Mouse (Mus musculus): Measurements from ENCODE around the gene Kdm3a.
A peak's percentile ranks its signal among the peaks of the same experiment; 100 is the strongest.

Kdm3a gene

DNA sequence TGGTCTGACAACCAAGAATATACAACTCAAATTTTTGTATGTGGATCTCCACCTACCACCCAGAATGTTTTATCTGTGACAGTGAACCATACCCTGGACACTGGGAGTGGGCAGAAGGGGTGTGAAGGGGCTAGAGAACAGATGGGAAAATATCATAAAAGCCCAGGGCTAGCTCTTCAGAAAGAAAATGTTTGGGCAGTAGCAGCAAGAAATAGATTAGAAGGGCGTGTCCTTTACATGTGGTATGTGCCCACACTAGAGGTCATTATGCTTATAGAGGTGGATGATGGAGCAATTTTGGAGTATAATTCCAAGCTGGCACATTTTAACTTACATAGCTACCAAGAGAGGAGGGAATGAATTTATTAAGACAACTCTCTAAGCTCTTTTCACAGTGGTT, 57.4 kb downstream of the Kdm3a start:
- DNase-seq (ENCODE audit: low spot score): no peak

DNA sequence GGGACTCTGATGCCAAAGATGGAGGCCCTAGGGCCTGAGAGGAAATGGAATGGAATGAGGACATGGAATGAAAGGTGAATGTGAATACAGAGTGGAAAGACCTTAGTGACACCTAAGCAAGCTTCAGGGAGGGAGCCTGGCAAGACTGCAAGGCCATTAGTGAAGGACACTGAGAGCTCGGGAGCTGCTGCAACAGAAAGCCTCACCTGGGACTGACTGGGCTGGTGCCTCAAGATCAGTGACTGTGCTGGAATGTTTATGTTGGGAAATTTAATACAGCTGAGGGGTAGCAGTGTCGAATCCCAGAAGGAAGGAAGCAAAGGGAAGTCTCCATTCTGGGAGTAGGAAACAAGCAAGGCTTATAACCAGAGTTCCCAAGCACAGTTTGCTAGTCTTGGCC, 63.8 kb downstream of the Kdm3a start:
- DNase-seq (ENCODE audit: low spot score): no peak

DNA sequence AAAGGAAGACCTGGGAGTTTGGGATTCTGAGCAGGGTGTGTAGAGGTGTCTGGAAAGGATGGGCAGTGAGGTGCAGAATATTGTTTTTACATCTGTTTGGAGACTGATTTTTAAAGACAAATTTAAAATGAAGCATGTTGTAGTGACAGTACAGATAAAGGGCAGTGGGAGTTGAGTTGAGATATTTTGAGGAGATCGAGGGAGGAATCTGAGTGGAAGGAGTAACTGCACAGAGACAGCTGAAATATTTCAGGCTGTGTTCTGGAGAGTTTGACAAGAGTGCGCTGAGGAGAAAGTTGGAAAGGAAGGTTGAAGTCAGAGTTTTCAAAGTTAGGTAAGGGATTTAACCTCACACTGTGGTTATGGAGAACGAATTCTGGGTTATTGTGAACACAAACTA, 64.2 kb downstream of the Kdm3a start:
- no peak for DNase-seq (ENCODE audit: low spot score)

DNA sequence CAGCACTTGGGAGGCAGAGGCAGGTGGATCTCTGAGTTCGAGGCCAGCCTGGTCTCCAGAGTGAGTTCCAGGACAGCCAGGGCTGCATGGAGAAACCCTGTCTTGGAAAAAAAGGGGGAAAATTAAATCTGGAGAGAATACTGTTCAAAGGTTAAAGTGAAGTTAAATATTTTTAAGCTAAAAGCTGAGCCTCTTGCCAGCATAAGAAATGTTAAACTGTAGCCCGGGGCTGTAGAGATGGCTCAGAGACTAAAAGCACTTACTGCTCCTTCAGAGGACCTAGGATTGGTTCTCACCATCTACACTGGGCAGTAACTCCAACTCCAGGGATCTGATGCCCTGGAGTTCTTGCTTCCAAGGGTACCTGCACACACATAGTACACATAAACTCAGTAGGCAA, 76.0 kb downstream of the Kdm3a start:
- no peak for DNase-seq (ENCODE audit: low spot score)

DNA sequence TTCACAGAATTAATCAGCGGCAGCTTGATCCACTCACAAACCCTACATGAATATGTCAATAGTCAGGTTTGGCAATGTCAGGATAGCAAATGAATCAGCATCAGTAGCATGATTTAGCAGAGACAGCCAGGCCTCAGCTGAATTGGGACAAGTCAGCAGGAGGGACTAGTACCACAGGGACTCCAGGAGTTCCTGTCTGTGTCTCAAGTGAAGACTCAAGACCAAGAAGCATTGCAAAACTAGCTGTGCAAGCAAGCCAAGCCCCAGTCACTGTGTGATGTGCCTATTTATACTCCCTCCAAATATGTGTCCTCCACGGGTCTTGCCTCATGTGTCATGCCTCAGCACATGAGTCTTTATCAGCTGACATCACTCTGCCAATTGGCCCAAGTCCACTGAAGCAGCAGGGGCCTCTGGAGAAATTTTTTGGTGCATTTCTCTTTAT, 77.3 kb downstream of the Kdm3a start:
- DNase-seq (ENCODE audit: low spot score): no peak

DNA sequence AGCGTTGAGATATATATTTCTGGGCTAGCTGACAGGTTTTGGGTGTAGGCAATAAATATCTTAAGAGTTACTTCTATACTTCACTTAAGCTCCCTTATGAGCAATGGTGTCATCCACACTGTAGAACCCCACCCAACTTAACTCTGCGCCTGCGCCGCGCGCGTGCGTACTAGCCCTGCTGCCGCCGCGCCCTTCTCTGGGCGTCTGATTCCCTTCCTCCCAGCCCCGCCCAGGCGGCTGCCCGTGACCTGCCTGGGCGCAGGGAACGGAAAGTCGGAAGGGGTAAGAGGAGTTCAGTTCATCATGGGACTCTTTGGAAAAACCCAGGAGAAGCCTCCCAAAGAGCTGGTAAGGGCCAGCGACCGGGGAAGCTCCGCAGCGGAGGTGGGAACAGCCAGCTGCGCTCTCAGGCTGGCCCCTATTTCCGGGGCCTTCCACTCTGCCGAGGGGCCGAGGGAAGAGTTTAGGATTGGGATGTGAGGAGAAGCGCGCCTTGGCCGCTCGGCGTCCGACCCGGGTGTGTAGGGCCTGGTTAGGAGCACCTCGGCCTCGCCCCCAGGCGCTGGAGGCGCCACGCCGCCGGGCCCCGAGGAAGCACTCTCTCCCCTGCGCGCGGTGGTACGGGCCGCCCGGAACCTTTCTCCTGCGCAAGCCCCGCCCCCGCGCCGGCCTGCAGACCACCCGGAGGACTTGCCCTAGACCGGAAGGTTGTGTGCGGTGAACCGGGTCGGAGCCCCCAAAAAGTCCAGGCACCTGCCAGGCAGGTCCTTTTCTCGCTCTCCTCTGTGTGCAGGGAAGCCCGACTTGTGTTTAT, 88.9 kb downstream of the Kdm3a start, which contains the start of gene Chmp3:
Gene Chmp3, plus strand, starts transcription at position 112 of the 814 bp plus-strand sequence.
- DNase-seq (ENCODE audit: low spot score): peak; percentile 95

All from testis, postnatal 14 days (tissue).